8 mouse cellular contexts compared by ENCODE assay signal in the genomic region with DNA sequence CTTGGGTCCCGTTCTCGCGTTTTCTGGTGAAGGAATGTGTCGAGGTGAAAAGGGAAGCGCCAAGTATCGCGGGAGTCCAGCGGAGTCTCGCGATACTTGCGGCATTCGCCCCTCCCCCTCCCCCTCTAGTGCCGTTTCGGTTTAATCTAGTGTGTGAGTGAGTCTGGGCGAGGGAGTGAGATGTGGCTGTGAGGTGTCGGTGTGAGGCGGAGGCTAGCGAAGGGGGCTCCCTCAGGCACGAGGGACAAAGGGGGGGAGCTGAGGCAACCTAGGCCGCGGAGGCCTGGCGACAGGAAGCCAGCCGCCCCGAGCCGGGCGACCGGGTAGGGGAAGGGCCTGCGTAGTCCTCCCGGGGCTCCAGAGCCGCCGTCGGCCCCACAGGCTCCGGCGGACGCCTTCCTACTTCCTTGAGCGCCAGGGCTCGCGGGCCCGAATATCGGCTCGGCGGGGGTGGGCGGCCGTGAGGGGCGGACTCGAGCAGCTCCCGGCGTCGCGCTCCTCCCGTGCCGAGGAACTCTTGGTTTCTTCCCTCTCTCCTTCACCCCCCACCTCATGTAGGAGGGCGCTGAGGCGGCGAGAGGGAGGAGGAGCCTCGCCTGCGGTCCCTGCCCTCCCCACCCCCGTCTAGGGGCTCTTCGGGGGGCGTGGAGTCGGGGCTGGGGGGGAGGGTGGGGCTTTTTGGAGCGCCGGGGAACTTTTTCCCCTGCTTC. TPM values are rescaled to one million over a fixed set of nuclear protein-coding genes. Genes with fewer than 3 reads are reported as not detected.
DNase-seq lines count a peak whose midpoint lies in the region; ATAC-seq and TF ChIP-seq lines count a peak whose summit lies in the region.

Cdk12 (plus strand) TSS at position 419 of the 710 bp plus-strand sequence.

- peak within 1 kb of the TSS; percentile 93 for H3K4me2 ChIP-seq in embryonic facial prominence, embryonic 13.5 days
- peak within 1 kb of the TSS; percentile 92 for H3K4me2 ChIP-seq in limb, embryonic 12.5 days
- H3K4me2 ChIP-seq in midbrain, embryonic 15.5 days: peak within 1 kb of the TSS; percentile 96

- peak; percentile 99 for DNase-seq in 3134 (ENCODE audit: extremely low read depth, insufficient read length, low spot score)
- DNase-seq in adrenal gland, postnatal 36 days: peak; percentile 92 to 95
- peak; percentile 97 for DNase-seq in heart, adult 18-20 months
- DNase-seq in kidney, adult 2 months: peak; percentile 99
- peak; percentile 91 to 98 for DNase-seq in spleen, adult 2 months (ENCODE audit: low read depth in 1 of 2, low spot score in 2 of 2)

- under 1% methylated on average over 61 of the region's 63 CpGs for WGBS in embryonic facial prominence, embryonic 13.5 days
- under 1% methylated on average over 63 of the region's 63 CpGs for WGBS in kidney, adult 2 months
- WGBS in limb, embryonic 12.5 days: under 1% methylated on average over 59 of the region's 63 CpGs
- WGBS in midbrain, embryonic 15.5 days: under 1% methylated on average over 60 of the region's 63 CpGs
- under 1% methylated on average over 51 of the region's 63 CpGs for WGBS in spleen, adult 2 months

- no peaks in the 10 kb centered on the region for H3K27me3 ChIP-seq in embryonic facial prominence, embryonic 13.5 days
- no peaks in the 10 kb centered on the region for H3K27me3 ChIP-seq in kidney, adult 2 months (replicated peaks; ENCODE audit: control insufficient read depth, insufficient read depth, low read length)
- no peaks in the 10 kb centered on the region for H3K27me3 ChIP-seq in limb, embryonic 12.5 days
- H3K27me3 ChIP-seq in midbrain, embryonic 15.5 days (replicated peaks): no peaks in the 10 kb centered on the region
- H3K27me3 ChIP-seq in spleen, adult 2 months (ENCODE audit: control insufficient read depth, insufficient read depth, low read length): no peaks in the 10 kb centered on the region

- ATAC-seq in embryonic facial prominence, embryonic 13.5 days (ENCODE audit: insufficient number of reproducible peaks, insufficient read depth, low FRiP score, low TSS enrichment, low read depth): peak; percentile 92
- ATAC-seq in limb, embryonic 12.5 days (ENCODE audit: insufficient number of reproducible peaks, insufficient read depth, low FRiP score, low TSS enrichment, low read depth): peak; percentile 87
- ATAC-seq in midbrain, embryonic 15.5 days (replicated peaks): peak; percentile 94

- H3K36me3 ChIP-seq in embryonic facial prominence, embryonic 13.5 days: peaks cover 3% of the 10 kb centered on the region
- no peaks in the 10 kb centered on the region for H3K36me3 ChIP-seq in kidney, adult 2 months (ENCODE audit: control insufficient read depth, insufficient read depth, low read length)
- peaks cover 15% of the 10 kb centered on the region for H3K36me3 ChIP-seq in limb, embryonic 12.5 days
- no peaks in the 10 kb centered on the region for H3K36me3 ChIP-seq in midbrain, embryonic 15.5 days (replicated peaks)
- no peaks in the 10 kb centered on the region for H3K36me3 ChIP-seq in spleen, adult 2 months (ENCODE audit: control insufficient read depth, insufficient read depth, low read length)

- TF ChIP-seq POLR2A in kidney, adult 2 months (IDR thresholded peaks at IDR 0.05; ENCODE audit: low read depth, low read length): peak; percentile 86
- TF ChIP-seq POLR2A in spleen, adult 2 months (IDR thresholded peaks at IDR 0.05; ENCODE audit: low read depth, low read length): peak; percentile 92

- peak within 1 kb of the TSS; percentile 100 for H3K27ac ChIP-seq in embryonic facial prominence, embryonic 13.5 days
- peak within 1 kb of the TSS; percentile 95 for H3K27ac ChIP-seq in kidney, adult 2 months (ENCODE audit: insufficient read depth, low read depth, low read length)
- peak within 1 kb of the TSS; percentile 100 for H3K27ac ChIP-seq in limb, embryonic 12.5 days
- H3K27ac ChIP-seq in midbrain, embryonic 15.5 days: peak within 1 kb of the TSS; percentile 99
- H3K27ac ChIP-seq in spleen, adult 2 months (ENCODE audit: insufficient read depth, low read length): peak within 1 kb of the TSS; percentile 98

- peak within 1 kb of the TSS; percentile 91 for H3K4me3 ChIP-seq in embryonic facial prominence, embryonic 13.5 days
- peak within 1 kb of the TSS; percentile 100 for H3K4me3 ChIP-seq in kidney, adult 2 months (ENCODE audit: insufficient read depth, low read depth, low read length)
- peak within 1 kb of the TSS; percentile 84 for H3K4me3 ChIP-seq in limb, embryonic 12.5 days (replicated peaks)
- peak within 1 kb of the TSS; percentile 91 for H3K4me3 ChIP-seq in midbrain, embryonic 15.5 days
- H3K4me3 ChIP-seq in spleen, adult 2 months (ENCODE audit: extremely low read depth, insufficient read depth, insufficient read length): peak within 1 kb of the TSS; percentile 80

- TF ChIP-seq CTCF in kidney, adult 2 months (conservative IDR thresholded peaks at IDR 0.05; ENCODE audit: insufficient read depth, insufficient read length, low read depth, low read length): no peak
- no peak for TF ChIP-seq CTCF in spleen, adult 2 months (IDR thresholded peaks at IDR 0.05; ENCODE audit: extremely low read depth, insufficient read depth, insufficient read length, insufficient replicate concordance)

- peaks cover 15% of the 10 kb centered on the region for H3K4me1 ChIP-seq in embryonic facial prominence, embryonic 13.5 days
- H3K4me1 ChIP-seq in kidney, adult 2 months (ENCODE audit: control insufficient read depth, insufficient read depth, low read length): peaks cover 3% of the 10 kb centered on the region; the same call in 1 of the 2 replicates
- peaks cover 11% of the 10 kb centered on the region for H3K4me1 ChIP-seq in limb, embryonic 12.5 days (replicated peaks)
- peaks cover 33% of the 10 kb centered on the region for H3K4me1 ChIP-seq in midbrain, embryonic 15.5 days
- no peaks in the 10 kb centered on the region; the same call in none of the 2 replicates for H3K4me1 ChIP-seq in spleen, adult 2 months (ENCODE audit: control insufficient read depth, insufficient read depth, insufficient read length)

- peak within 1 kb of the TSS; percentile 100 for H3K9ac ChIP-seq in embryonic facial prominence, embryonic 13.5 days
- peak within 1 kb of the TSS; percentile 99 for H3K9ac ChIP-seq in limb, embryonic 12.5 days (replicated peaks)
- H3K9ac ChIP-seq in midbrain, embryonic 15.5 days: peak within 1 kb of the TSS; percentile 97

- H3K9me3 ChIP-seq in embryonic facial prominence, embryonic 13.5 days: no peaks in the 10 kb centered on the region
- H3K9me3 ChIP-seq in limb, embryonic 12.5 days: no peaks in the 10 kb centered on the region
- no peaks in the 10 kb centered on the region for H3K9me3 ChIP-seq in midbrain, embryonic 15.5 days

RNA-seq across cellular contexts. Expression of gene Cdk12, which starts in this region (rescaled TPM):
- 10 to 100 TPM; 42.8 to 50.6 TPM for total RNA-seq in adrenal gland, postnatal 36 days (2021)
- polyA plus RNA-seq in embryonic facial prominence, embryonic 13.5 days (2015; fragmentation: Nextera tagmentation; extraction: Ambion mirVana): 14.3 and 16.2 TPM in 2 replicates
- 10 to 100 TPM; 18.2 to 22.1 TPM for total RNA-seq in heart, adult 18-20 months (2021)
- 11.4 and 12.0 TPM in 2 replicates for polyA plus RNA-seq in kidney, adult 2 months (2012; rRNA removed)
- polyA plus RNA-seq in limb, embryonic 12.5 days (2016; fragmentation: Nextera tagmentation; extraction: Ambion mirVana): 15.1 and 17.0 TPM in 2 replicates
- polyA plus RNA-seq in midbrain, embryonic 15.5 days (2015; fragmentation: Nextera tagmentation; extraction: Ambion mirVana): 9.5 and 9.7 TPM in 2 replicates
- polyA plus RNA-seq in spleen, adult 2 months (2012; rRNA removed): 12.4 and 12.7 TPM in 2 replicates

Comparison
In these comparisons a context has a peak if more than half of its experiments do, and no peak if none do; other contexts are left out.
1. Peak in every context shown above with its lines: DNase-seq, ATAC-seq, H3K4me3 ChIP-seq and H3K27ac ChIP-seq.